In the genomic region with DNA sequence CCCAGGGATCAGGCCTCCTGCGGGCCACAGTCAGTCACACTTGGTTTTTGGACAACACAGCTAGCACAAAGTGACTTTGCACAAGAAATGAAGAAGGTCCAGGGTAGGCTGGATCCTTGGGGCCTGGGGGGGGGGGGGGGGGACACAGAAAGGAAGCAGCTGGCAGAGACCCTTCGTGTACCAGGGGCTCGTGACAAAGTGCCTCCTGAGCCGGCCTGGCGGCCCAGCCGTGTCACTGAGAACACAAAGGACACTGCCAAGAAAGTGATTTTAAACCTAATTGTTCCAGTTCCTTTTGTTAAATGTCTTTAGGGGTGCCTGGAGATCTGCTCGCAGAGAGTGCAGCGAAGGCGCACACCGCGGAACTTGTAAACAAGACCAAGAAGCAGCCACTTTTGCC, we compare ENCODE assay signal across 8 mouse cellular contexts.
DNase-seq lines count a peak whose midpoint lies in the region; ATAC-seq lines count a peak whose summit lies in the region.

No protein-coding gene starts in this region.

- H3K36me3 ChIP-seq in kidney, embryonic 14.5 days (ENCODE audit: control insufficient read depth, insufficient read depth, low read length) = no peaks in the 10 kb centered on the region
- H3K36me3 ChIP-seq in embryonic facial prominence, embryonic 14.5 days (ENCODE audit: control insufficient read depth, insufficient read depth, low read length) = no peaks in the 10 kb centered on the region
- no peaks in the 10 kb centered on the region for H3K36me3 ChIP-seq in hindbrain, embryonic 12.5 days
- no peaks in the 10 kb centered on the region for H3K36me3 ChIP-seq in midbrain, embryonic 13.5 days

- 77% methylated on average over 11 of the region's 11 CpGs for WGBS in kidney, embryonic 14.5 days
- WGBS in embryonic facial prominence, embryonic 14.5 days = 58% methylated on average over 11 of the region's 11 CpGs
- WGBS in hindbrain, embryonic 12.5 days = 27% methylated on average over 11 of the region's 11 CpGs
- 16% methylated on average over 11 of the region's 11 CpGs for WGBS in midbrain, embryonic 13.5 days

- no peak for ATAC-seq in kidney, embryonic 14.5 days (ENCODE audit: low FRiP score, low TSS enrichment)
- no peak for ATAC-seq in embryonic facial prominence, embryonic 14.5 days (ENCODE audit: low read depth)
- peak; percentile 36; the same call in 1 of the 2 replicates for ATAC-seq in hindbrain, embryonic 12.5 days (ENCODE audit: low FRiP score)
- ATAC-seq in midbrain, embryonic 13.5 days = peak; percentile 55

- no peak overlapping the region for H3K27ac ChIP-seq in kidney, embryonic 14.5 days (ENCODE audit: low read depth, low read length)
- H3K27ac ChIP-seq in embryonic facial prominence, embryonic 14.5 days (replicated peaks; ENCODE audit: low read depth, low read length) = no peak overlapping the region
- H3K27ac ChIP-seq in hindbrain, embryonic 12.5 days = peak overlapping the region; percentile 71
- peak overlapping the region; percentile 77 for H3K27ac ChIP-seq in midbrain, embryonic 13.5 days

- H3K9ac ChIP-seq in kidney, embryonic 14.5 days (ENCODE audit: low read depth, low read length) = no peak overlapping the region
- no peak overlapping the region for H3K9ac ChIP-seq in embryonic facial prominence, embryonic 14.5 days (ENCODE audit: low read depth, low read length)
- H3K9ac ChIP-seq in hindbrain, embryonic 12.5 days = no peak overlapping the region
- H3K9ac ChIP-seq in midbrain, embryonic 13.5 days (replicated peaks) = 0 out of 2 replicates have a peak overlapping the region, but pooled peaks have one; percentile 46

- no peak for DNase-seq in kidney, postnatal 10 days
- DNase-seq in embryonic facial prominence, embryonic 14.5 days (ENCODE audit: low spot score) = no peak
- no peak for DNase-seq in layer of hippocampus, adult 9-10 months (ENCODE audit: low spot score)
- no peak for DNase-seq in right cerebral cortex, postnatal 14 days
- no peak for DNase-seq in spleen, postnatal 10 days (ENCODE audit: low spot score in 2 of 2)

- H3K4me3 ChIP-seq in kidney, embryonic 14.5 days (ENCODE audit: low read length) = no peak overlapping the region
- no peak overlapping the region for H3K4me3 ChIP-seq in embryonic facial prominence, embryonic 14.5 days (ENCODE audit: low read depth, low read length)
- H3K4me3 ChIP-seq in hindbrain, embryonic 12.5 days = no peak overlapping the region
- 0 out of 2 replicates have a peak overlapping the region, but pooled peaks have one; percentile 1 for H3K4me3 ChIP-seq in midbrain, embryonic 13.5 days (replicated peaks)

- peaks cover 16% of the 10 kb centered on the region; the same call in 1 of the 2 replicates for H3K4me1 ChIP-seq in kidney, embryonic 14.5 days (ENCODE audit: control insufficient read depth, insufficient read depth, low read length)
- peaks cover 9% of the 10 kb centered on the region; the same call in 1 of the 2 replicates for H3K4me1 ChIP-seq in embryonic facial prominence, embryonic 14.5 days (ENCODE audit: control insufficient read depth, insufficient read depth, low read length)
- H3K4me1 ChIP-seq in hindbrain, embryonic 12.5 days = peaks cover 57% of the 10 kb centered on the region
- peaks cover 63% of the 10 kb centered on the region for H3K4me1 ChIP-seq in midbrain, embryonic 13.5 days (replicated peaks)

- H3K9me3 ChIP-seq in kidney, embryonic 14.5 days (ENCODE audit: control insufficient read depth, low read length) = no peaks in the 10 kb centered on the region
- no peaks in the 10 kb centered on the region for H3K9me3 ChIP-seq in embryonic facial prominence, embryonic 14.5 days (ENCODE audit: control insufficient read depth, low read length)
- no peaks in the 10 kb centered on the region for H3K9me3 ChIP-seq in hindbrain, embryonic 12.5 days (replicated peaks)
- H3K9me3 ChIP-seq in midbrain, embryonic 13.5 days = no peaks in the 10 kb centered on the region

- peaks cover 72% of the 10 kb centered on the region for H3K27me3 ChIP-seq in kidney, embryonic 14.5 days (ENCODE audit: control insufficient read depth, insufficient read depth, low read length)
- no peaks in the 10 kb centered on the region for H3K27me3 ChIP-seq in embryonic facial prominence, embryonic 14.5 days (replicated peaks; ENCODE audit: control insufficient read depth, insufficient read depth, low read length)
- H3K27me3 ChIP-seq in hindbrain, embryonic 12.5 days = peaks cover 39% of the 10 kb centered on the region
- peaks cover 60% of the 10 kb centered on the region for H3K27me3 ChIP-seq in midbrain, embryonic 13.5 days

- H3K4me2 ChIP-seq in kidney, embryonic 14.5 days (replicated peaks; ENCODE audit: low read depth, low read length) = peak overlapping the region; percentile 12; the same call in 1 of the 2 replicates
- H3K4me2 ChIP-seq in embryonic facial prominence, embryonic 14.5 days (ENCODE audit: low read depth, low read length) = peak overlapping the region; percentile 39
- peak overlapping the region; percentile 34 for H3K4me2 ChIP-seq in hindbrain, embryonic 12.5 days (replicated peaks)
- H3K4me2 ChIP-seq in midbrain, embryonic 13.5 days (replicated peaks) = peak overlapping the region; percentile 44

Comparison
In these comparisons a context has a peak if more than half of its experiments do, and no peak if none do; other contexts are left out.
1. ATAC-seq: peak in hindbrain, embryonic 12.5 days (single experiment) and midbrain, embryonic 13.5 days (single experiment); none in kidney, embryonic 14.5 days (single experiment) and embryonic facial prominence, embryonic 14.5 days (single experiment).
2. H3K27ac ChIP-seq: peak in hindbrain, embryonic 12.5 days (single experiment) and midbrain, embryonic 13.5 days (single experiment); none in kidney, embryonic 14.5 days (single experiment) and embryonic facial prominence, embryonic 14.5 days (single experiment).
3. Peak in every context shown above with its lines, with median percentiles within 50 percentile points of each other: H3K4me2 ChIP-seq.